Comparison of ENCODE assay signal across 26 mouse cellular contexts in genomic region chr6:116666892-116667291, GRCm38 (mm10). TPM values are rescaled to one million over a fixed set of nuclear protein-coding genes. Genes with fewer than 3 reads are reported as not detected.
A peak's percentile ranks its signal among the peaks of the same experiment; 100 is the strongest.
DNase-seq lines count a peak whose midpoint lies in the region; ATAC-seq and TF ChIP-seq lines count a peak whose summit lies in the region.
"Had no signal": no experiment of that assay in that cellular context is flagged by ENCODE, and none has a peak within 500 bp of the region (broad histone marks: within the 10 kb centered on the region; RNA-seq: fewer than 3 reads in every experiment).

No protein-coding gene starts in this region.

- no peak overlapping the region for H3K4me3 ChIP-seq in forebrain, embryonic 16.5 days (replicated peaks; ENCODE audit: low read length)
- no peak overlapping the region for H3K4me3 ChIP-seq in forebrain, embryonic 13.5 days
- H3K4me3 ChIP-seq in midbrain, embryonic 12.5 days: no peak overlapping the region
- no peak overlapping the region for H3K4me3 ChIP-seq in midbrain, postnatal 0 days (ENCODE audit: low read depth, low read length)
- H3K4me3 ChIP-seq in hindbrain, embryonic 14.5 days (replicated peaks; ENCODE audit: low read length): no peak overlapping the region
- H3K4me3 ChIP-seq: embryonic facial prominence, embryonic 10.5 days; heart, embryonic 15.5 days; intestine, embryonic 15.5 days; limb, embryonic 12.5 days had no signal

- ATAC-seq in forebrain, embryonic 16.5 days: peak; percentile 22
- ATAC-seq in forebrain, embryonic 13.5 days: no peak
- no peak for ATAC-seq in midbrain, embryonic 12.5 days (ENCODE audit: low FRiP score, low read depth)
- no peak for ATAC-seq in midbrain, postnatal 0 days (ENCODE audit: low FRiP score)
- no peak for ATAC-seq in hindbrain, embryonic 14.5 days (ENCODE audit: low FRiP score)
- ATAC-seq in activated CD4-positive, CD25-positive, alpha-beta regulatory T cell, adult 4 months: no peak
- ATAC-seq: intestine, embryonic 15.5 days; liver, postnatal 0 days; lung, postnatal 0 days had no signal

- no peak for TF ChIP-seq CTCF in midbrain, postnatal 0 days (IDR thresholded peaks at IDR 0.05)

- H3K27ac ChIP-seq in forebrain, embryonic 16.5 days (ENCODE audit: low read length): no peak overlapping the region
- H3K27ac ChIP-seq in forebrain, embryonic 13.5 days: no peak overlapping the region; the same call in 1 of the 2 replicates
- peak overlapping the region; percentile 60 for H3K27ac ChIP-seq in midbrain, embryonic 12.5 days (replicated peaks)
- no peak overlapping the region for H3K27ac ChIP-seq in midbrain, postnatal 0 days (ENCODE audit: low read depth, low read length)
- H3K27ac ChIP-seq in hindbrain, embryonic 14.5 days: peak overlapping the region; percentile 32
- H3K27ac ChIP-seq: embryonic facial prominence, embryonic 10.5 days; heart, embryonic 15.5 days; intestine, embryonic 15.5 days; limb, embryonic 12.5 days had no signal

- intact Hi-C loops in gastrocnemius, postnatal 14 days (cut with DNase I; ENCODE audit: low total_unique reads): no loop called here

- no peaks in the 10 kb centered on the region for H3K27me3 ChIP-seq in forebrain, embryonic 16.5 days (replicated peaks; ENCODE audit: control insufficient read depth, insufficient read depth, low read length)
- H3K27me3 ChIP-seq in forebrain, embryonic 13.5 days: peaks cover 3% of the 10 kb centered on the region; the same call in 1 of the 2 replicates
- peaks cover 7% of the 10 kb centered on the region; the same call in 1 of the 2 replicates for H3K27me3 ChIP-seq in midbrain, embryonic 12.5 days
- no peaks in the 10 kb centered on the region for H3K27me3 ChIP-seq in midbrain, postnatal 0 days (ENCODE audit: insufficient read depth, low read length)
- H3K27me3 ChIP-seq in hindbrain, embryonic 14.5 days (ENCODE audit: control insufficient read depth, insufficient read depth, low read length): no peaks in the 10 kb centered on the region
- H3K27me3 ChIP-seq: heart, embryonic 15.5 days; intestine, embryonic 15.5 days had no signal

- 13% methylated on average over 3 of the region's 3 CpGs for WGBS in forebrain, embryonic 16.5 days
- 13% methylated on average over 3 of the region's 3 CpGs for WGBS in forebrain, embryonic 13.5 days
- WGBS in midbrain, embryonic 12.5 days: 29% methylated on average over 3 of the region's 3 CpGs
- WGBS in midbrain, postnatal 0 days: 28% methylated on average over 3 of the region's 3 CpGs
- WGBS in hindbrain, embryonic 14.5 days: 20% methylated on average over 3 of the region's 3 CpGs

- H3K4me1 ChIP-seq in forebrain, embryonic 16.5 days (replicated peaks; ENCODE audit: control insufficient read depth, insufficient read depth, low read length): peaks cover 21% of the 10 kb centered on the region
- peaks cover 52% of the 10 kb centered on the region for H3K4me1 ChIP-seq in forebrain, embryonic 13.5 days
- H3K4me1 ChIP-seq in midbrain, embryonic 12.5 days: peaks cover 50% of the 10 kb centered on the region
- peaks cover 5% of the 10 kb centered on the region for H3K4me1 ChIP-seq in midbrain, postnatal 0 days (ENCODE audit: insufficient read depth, low read length)
- H3K4me1 ChIP-seq in hindbrain, embryonic 14.5 days (replicated peaks; ENCODE audit: control insufficient read depth, insufficient read depth, low read length): peaks cover 44% of the 10 kb centered on the region

- no peak overlapping the region for H3K4me2 ChIP-seq in forebrain, embryonic 16.5 days (ENCODE audit: low read length)
- no peak overlapping the region for H3K4me2 ChIP-seq in forebrain, embryonic 13.5 days
- no peak overlapping the region for H3K4me2 ChIP-seq in midbrain, embryonic 12.5 days (replicated peaks)
- no peak overlapping the region for H3K4me2 ChIP-seq in midbrain, postnatal 0 days (ENCODE audit: low read depth, low read length, poor library complexity, severe bottlenecking)
- no peak overlapping the region for H3K4me2 ChIP-seq in hindbrain, embryonic 14.5 days (replicated peaks)
- H3K4me2 ChIP-seq: heart, embryonic 15.5 days; intestine, embryonic 15.5 days; limb, embryonic 12.5 days; liver, embryonic 11.5 days had no signal

- no peak overlapping the region for H3K9ac ChIP-seq in forebrain, embryonic 16.5 days (replicated peaks; ENCODE audit: low read depth, low read length)
- H3K9ac ChIP-seq in forebrain, embryonic 13.5 days: no peak overlapping the region
- no peak overlapping the region for H3K9ac ChIP-seq in midbrain, embryonic 12.5 days (replicated peaks)
- H3K9ac ChIP-seq in midbrain, postnatal 0 days (replicated peaks; ENCODE audit: low read length, poor library complexity, severe bottlenecking): no peak overlapping the region
- no peak overlapping the region for H3K9ac ChIP-seq in hindbrain, embryonic 14.5 days
- H3K9ac ChIP-seq: heart, embryonic 15.5 days; intestine, embryonic 15.5 days; limb, embryonic 12.5 days; liver, postnatal 0 days had no signal

- H3K9me3 ChIP-seq in forebrain, embryonic 16.5 days (ENCODE audit: control insufficient read depth, low read length): no peaks in the 10 kb centered on the region
- H3K9me3 ChIP-seq in forebrain, embryonic 13.5 days (replicated peaks): no peaks in the 10 kb centered on the region
- H3K9me3 ChIP-seq in midbrain, embryonic 12.5 days: no peaks in the 10 kb centered on the region
- no peaks in the 10 kb centered on the region for H3K9me3 ChIP-seq in midbrain, postnatal 0 days (ENCODE audit: low read length)
- no peaks in the 10 kb centered on the region for H3K9me3 ChIP-seq in hindbrain, embryonic 14.5 days (ENCODE audit: control insufficient read depth, low read length)
- H3K9me3 ChIP-seq: embryonic facial prominence, embryonic 10.5 days; heart, embryonic 15.5 days; intestine, embryonic 15.5 days; limb, embryonic 12.5 days had no signal

- DNase-seq in midbrain, postnatal 0 days (ENCODE audit: low spot score): no peak
- no peak for DNase-seq in hindbrain, embryonic 14.5 days (ENCODE audit: low spot score)
- DNase-seq in retina, postnatal 1 day: peak; percentile 45
- DNase-seq in gastrocnemius, postnatal 14 days: no peak
- DNase-seq: adrenal gland, postnatal 10 days; B cell, adult 2 months; cerebellum, adult 9-10 months; gastrocnemius, postnatal 25 days; heart, postnatal 4 days; kidney, adult 8-10 months; kidney, postnatal 14 days; liver, postnatal 0 days; right cerebral cortex, postnatal 25 days; spleen, adult 18-20 months had no signal

- H3K36me3 ChIP-seq in forebrain, embryonic 16.5 days (ENCODE audit: control insufficient read depth, insufficient read depth): no peaks in the 10 kb centered on the region
- H3K36me3 ChIP-seq in forebrain, embryonic 13.5 days (ENCODE audit: poor library complexity, severe bottlenecking): no peaks in the 10 kb centered on the region
- H3K36me3 ChIP-seq in midbrain, embryonic 12.5 days: no peaks in the 10 kb centered on the region
- no peaks in the 10 kb centered on the region for H3K36me3 ChIP-seq in midbrain, postnatal 0 days (ENCODE audit: insufficient read depth, low read length)
- no peaks in the 10 kb centered on the region for H3K36me3 ChIP-seq in hindbrain, embryonic 14.5 days (replicated peaks; ENCODE audit: control insufficient read depth, insufficient read depth)
- H3K36me3 ChIP-seq: embryonic facial prominence, embryonic 10.5 days; heart, embryonic 15.5 days; intestine, embryonic 15.5 days; limb, embryonic 12.5 days had no signal

RNA-seq across cellular contexts. Expression of gene Rassf4, which starts 6.9 kb away (rescaled TPM):
- polyA plus RNA-seq in forebrain, embryonic 16.5 days (2015; fragmentation: Nextera tagmentation; extraction: Ambion mirVana): 7.9 and 8.5 TPM in 2 replicates
- polyA plus RNA-seq in forebrain, embryonic 13.5 days (2015; fragmentation: Nextera tagmentation; extraction: Ambion mirVana): 12.8 and 17.4 TPM in 2 replicates
- polyA plus RNA-seq in midbrain, embryonic 12.5 days (2016; fragmentation: Nextera tagmentation; extraction: Ambion mirVana): 31.2 and 35.2 TPM in 2 replicates
- 6.7 and 7.0 TPM in 2 replicates for total RNA-seq in midbrain, postnatal 0 days (2014; rRNA removed)
- 8.1 and 10.4 TPM in 2 replicates for polyA plus RNA-seq in midbrain, postnatal 0 days (2015; fragmentation: Nextera tagmentation; extraction: Ambion mirVana)
- polyA plus RNA-seq in hindbrain, embryonic 14.5 days (2014; fragmentation: Nextera tagmentation; extraction: Ambion mirVana): 30.3 and 33.1 TPM in 2 replicates
- 1 to 10 TPM; 2.5 to 3.8 TPM for polyA plus RNA-seq in activated CD4-positive, CD25-positive, alpha-beta regulatory T cell, adult 4 months (2017; shearing (Covaris generic))
- 1 to 10 TPM; 5.1 to 5.2 TPM for total RNA-seq in gastrocnemius, postnatal 14 days (2021)

RNA-seq across cellular contexts. Expression of gene Depp1, which starts 16.5 kb away (rescaled TPM):
- 7.0 and 9.9 TPM in 2 replicates for polyA plus RNA-seq in forebrain, embryonic 16.5 days (2015; fragmentation: Nextera tagmentation; extraction: Ambion mirVana)
- polyA plus RNA-seq in forebrain, embryonic 13.5 days (2015; fragmentation: Nextera tagmentation; extraction: Ambion mirVana): 3.9 and 4.1 TPM in 2 replicates
- polyA plus RNA-seq in midbrain, embryonic 12.5 days (2016; fragmentation: Nextera tagmentation; extraction: Ambion mirVana): 4.2 and 7.1 TPM in 2 replicates
- 1.4 and 5.0 TPM in 2 replicates for total RNA-seq in midbrain, postnatal 0 days (2014; rRNA removed)
- 3.1 TPM in 2 replicates for polyA plus RNA-seq in midbrain, postnatal 0 days (2015; fragmentation: Nextera tagmentation; extraction: Ambion mirVana)
- polyA plus RNA-seq in hindbrain, embryonic 14.5 days (2014; fragmentation: Nextera tagmentation; extraction: Ambion mirVana): 8.2 and 8.7 TPM in 2 replicates
- under 1 TPM; 0.36 to 0.37 TPM for polyA plus RNA-seq in activated CD4-positive, CD25-positive, alpha-beta regulatory T cell, adult 4 months (2017; shearing (Covaris generic))
- total RNA-seq in gastrocnemius, postnatal 14 days (2021): 10 to 100 TPM in 1 of 2 experiments, 1 to 10 TPM in 1; 7.4 to 43.8 TPM
- total RNA-seq: MEL; neutrophil, adult 5-6 weeks had no signal

RNA-seq across cellular contexts. Expression of gene Zfp422, which starts 38.1 kb away (rescaled TPM):
- polyA plus RNA-seq in forebrain, embryonic 16.5 days (2015; fragmentation: Nextera tagmentation; extraction: Ambion mirVana): 202 and 234 TPM in 2 replicates
- 287 and 299 TPM in 2 replicates for polyA plus RNA-seq in forebrain, embryonic 13.5 days (2015; fragmentation: Nextera tagmentation; extraction: Ambion mirVana)
- 295 and 296 TPM in 2 replicates for polyA plus RNA-seq in midbrain, embryonic 12.5 days (2016; fragmentation: Nextera tagmentation; extraction: Ambion mirVana)
- total RNA-seq in midbrain, postnatal 0 days (2014; rRNA removed): 62.8 and 64.5 TPM in 2 replicates
- polyA plus RNA-seq in midbrain, postnatal 0 days (2015; fragmentation: Nextera tagmentation; extraction: Ambion mirVana): 95.0 and 96.4 TPM in 2 replicates
- polyA plus RNA-seq in hindbrain, embryonic 14.5 days (2014; fragmentation: Nextera tagmentation; extraction: Ambion mirVana): 138 and 146 TPM in 2 replicates
- polyA plus RNA-seq in activated CD4-positive, CD25-positive, alpha-beta regulatory T cell, adult 4 months (2017; shearing (Covaris generic)): 10 to 100 TPM; 32.3 to 36.6 TPM
- total RNA-seq in gastrocnemius, postnatal 14 days (2021): 10 to 100 TPM; 12.6 to 14.8 TPM
- total RNA-seq: MEL had no signal

RNA-seq across cellular contexts. Expression of gene Tmem72, which starts 49.8 kb away (rescaled TPM):
- polyA plus RNA-seq in forebrain, embryonic 16.5 days (2015; fragmentation: Nextera tagmentation; extraction: Ambion mirVana): 0.81 and 1.4 TPM in 2 replicates
- polyA plus RNA-seq in forebrain, embryonic 13.5 days (2015; fragmentation: Nextera tagmentation; extraction: Ambion mirVana): 0.06 and 0.64 TPM in 2 replicates
- polyA plus RNA-seq in midbrain, embryonic 12.5 days (2016; fragmentation: Nextera tagmentation; extraction: Ambion mirVana): 0.08 and 0.13 TPM in 2 replicates
- 0.19 and 1.4 TPM in 2 replicates for total RNA-seq in midbrain, postnatal 0 days (2014; rRNA removed)
- polyA plus RNA-seq in midbrain, postnatal 0 days (2015; fragmentation: Nextera tagmentation; extraction: Ambion mirVana): 0.02 and 0.14 TPM in 2 replicates
- 1.5 and 3.1 TPM in 2 replicates for polyA plus RNA-seq in hindbrain, embryonic 14.5 days (2014; fragmentation: Nextera tagmentation; extraction: Ambion mirVana)
- polyA plus RNA-seq in activated CD4-positive, CD25-positive, alpha-beta regulatory T cell, adult 4 months (2017; shearing (Covaris generic)): under 1 TPM; 0.03 to 0.04 TPM
- total RNA-seq in gastrocnemius, postnatal 14 days (2021): under 1 TPM in 1 of 2 experiments, not detected in 1; 0.02 TPM
- polyA plus RNA-seq: liver, postnatal 0 days had no signal

Comparison
In these comparisons a context has a peak if more than half of its experiments do, and no peak if none do; other contexts are left out.
1. H3K27ac ChIP-seq: peak in midbrain, embryonic 12.5 days (single experiment) and hindbrain, embryonic 14.5 days (single experiment); none in forebrain, embryonic 16.5 days (single experiment), forebrain, embryonic 13.5 days (single experiment) and midbrain, postnatal 0 days (single experiment).